Mouse (Mus musculus): ENCODE measurements around the gene Timm23. TPM values are rescaled to one million over a fixed set of nuclear protein-coding genes. Genes with fewer than 3 reads are reported as not detected.
"Not testable (repeated sequence)": the region's sequence is repeated elsewhere in the genome, so short reads cannot be mapped to it uniquely, and the experiment has no call there.

Timm23 gene
- polyA plus RNA-seq, 1 experiment from 2014 or later, result 201 TPM

- no peak for ATAC-seq (ENCODE audit: low FRiP score)
- 88% methylated on average over 6 of the region's 6 CpGs for WGBS
- peaks cover 53% of the 10 kb centered on the region for H3K36me3 ChIP-seq
These were observed 20.8 kb downstream of the Timm23 start for GRCm38 (mm10) chr14:32180861-32181260.

GRCm38 (mm10) chr14:32179393-32180195 is 22.1 kb downstream of the Timm23 start:
- no peak overlapping the region for H3K4me2 ChIP-seq (replicated peaks)
- peaks cover 55% of the 10 kb centered on the region for H3K36me3 ChIP-seq
- no peaks in the 10 kb centered on the region for H3K27me3 ChIP-seq
- no peaks in the 10 kb centered on the region for H3K9me3 ChIP-seq (replicated peaks)
- no peak overlapping the region for H3K9ac ChIP-seq
- WGBS, result 94% methylated on average over 10 of the region's 10 CpGs
- H3K4me1 ChIP-seq, result no peaks in the 10 kb centered on the region
- no peak overlapping the region for H3K27ac ChIP-seq
- no peak for ATAC-seq (ENCODE audit: low FRiP score)
- H3K4me3 ChIP-seq, result no peak overlapping the region

More at GRCm38 (mm10) chr14:32180861-32181260, 20.8 kb downstream of the Timm23 start:
- H3K27ac ChIP-seq, result no peak overlapping the region
- H3K9ac ChIP-seq, result no peak overlapping the region
- H3K9me3 ChIP-seq (replicated peaks), result no peaks in the 10 kb centered on the region
- H3K27me3 ChIP-seq, result no peaks in the 10 kb centered on the region
- H3K4me2 ChIP-seq (replicated peaks), result no peak overlapping the region
- no peaks in the 10 kb centered on the region for H3K4me1 ChIP-seq
- no peak overlapping the region for H3K4me3 ChIP-seq

GRCm38 (mm10) chr14:32176590-32176989 is 25.1 kb downstream of the Timm23 start:
- H3K36me3 ChIP-seq, result peaks cover 49% of the 10 kb centered on the region
- not testable (repeated sequence) for H3K27me3 ChIP-seq; H3K4me1 ChIP-seq; H3K9ac ChIP-seq; H3K4me2 ChIP-seq (replicated peaks); H3K27ac ChIP-seq; ATAC-seq (ENCODE audit: low FRiP score); H3K9me3 ChIP-seq (replicated peaks); H3K4me3 ChIP-seq
- WGBS, result 85% methylated on average over 5 of the region's 5 CpGs

- 93% methylated on average over 2 of the region's 2 CpGs for WGBS
- peaks cover 39% of the 10 kb centered on the region for H3K36me3 ChIP-seq
- no peak for ATAC-seq (ENCODE audit: low FRiP score)
These were observed 26.4 kb downstream of the Timm23 start for GRCm38 (mm10) chr14:32175310-32175709.

GRCm38 (mm10) chr14:32170137-32170536 is 31.6 kb downstream of the Timm23 start:
- Histone ChIP-seq H3K4me3 (no peak overlapping the region), H3K4me1 (peaks cover 9% of the 10 kb centered on the region), H3K9me3 (replicated peaks) (no peaks in the 10 kb centered on the region), H3K27me3 (no peaks in the 10 kb centered on the region), H3K4me2 (replicated peaks) (no peak overlapping the region), H3K9ac (no peak overlapping the region), H3K27ac (no peak overlapping the region), H3K36me3 (peaks cover 20% of the 10 kb centered on the region)
- no peak for ATAC-seq (ENCODE audit: low FRiP score)
- 92% methylated on average over 4 of the region's 4 CpGs for WGBS

More at GRCm38 (mm10) chr14:32175310-32175709, 26.4 kb downstream of the Timm23 start:
- Histone ChIP-seq H3K27me3 (no peaks in the 10 kb centered on the region), H3K4me3 (no peak overlapping the region), H3K27ac (no peak overlapping the region), H3K9ac (no peak overlapping the region), H3K9me3 (replicated peaks) (no peaks in the 10 kb centered on the region), H3K4me1 (no peaks in the 10 kb centered on the region), H3K4me2 (replicated peaks) (no peak overlapping the region)

GRCm38 (mm10) chr14:32168653-32169231 is 33.0 kb downstream of the Timm23 start:
- ATAC-seq (ENCODE audit: low FRiP score), result no peak
- Histone ChIP-seq H3K27me3 (no peaks in the 10 kb centered on the region), H3K4me3 (no peak overlapping the region), H3K4me2 (replicated peaks) (no peak overlapping the region), H3K4me1 (peaks cover 14% of the 10 kb centered on the region), H3K9me3 (replicated peaks) (no peaks in the 10 kb centered on the region), H3K36me3 (peaks cover 11% of the 10 kb centered on the region), H3K9ac (no peak overlapping the region), H3K27ac (no peak overlapping the region)
- 85% methylated on average over 3 of the region's 3 CpGs for WGBS

GRCm38 (mm10) chr14:32167326-32167725 is 34.4 kb downstream of the Timm23 start:
- Histone ChIP-seq H3K27me3 (no peaks in the 10 kb centered on the region), H3K9me3 (replicated peaks) (no peaks in the 10 kb centered on the region), H3K36me3 (no peaks in the 10 kb centered on the region), H3K27ac (no peak overlapping the region), H3K4me2 (replicated peaks) (no peak overlapping the region), H3K9ac (no peak overlapping the region), H3K4me1 (peaks cover 14% of the 10 kb centered on the region), H3K4me3 (no peak overlapping the region)
- 90% methylated on average over 5 of the region's 5 CpGs for WGBS
- no peak for ATAC-seq (ENCODE audit: low FRiP score)

- no peak overlapping the region for H3K27ac ChIP-seq
- no peaks in the 10 kb centered on the region for H3K36me3 ChIP-seq
- WGBS, result 80% methylated on average over 1 of the region's 1 CpGs
- H3K9me3 ChIP-seq (replicated peaks), result no peaks in the 10 kb centered on the region
- no peaks in the 10 kb centered on the region for H3K27me3 ChIP-seq
- H3K4me2 ChIP-seq (replicated peaks), result no peak overlapping the region
- ATAC-seq (ENCODE audit: low FRiP score), result no peak
- no peak overlapping the region for H3K9ac ChIP-seq
- H3K4me1 ChIP-seq, result peaks cover 14% of the 10 kb centered on the region
- no peak overlapping the region for H3K4me3 ChIP-seq
These were observed 34.9 kb downstream of the Timm23 start for GRCm38 (mm10) chr14:32166840-32167239.

GRCm38 (mm10) chr14:32166062-32166441 is 35.6 kb downstream of the Timm23 start:
- ATAC-seq (ENCODE audit: low FRiP score), result no peak
- Histone ChIP-seq H3K4me1 (peaks cover 20% of the 10 kb centered on the region), H3K9me3 (replicated peaks) (no peaks in the 10 kb centered on the region), H3K4me3 (no peak overlapping the region), H3K27ac (no peak overlapping the region), H3K36me3 (no peaks in the 10 kb centered on the region), H3K4me2 (replicated peaks) (peak overlapping the region; percentile 99), H3K9ac (no peak overlapping the region), H3K27me3 (no peaks in the 10 kb centered on the region)
- 82% methylated on average over 2 of the region's 2 CpGs for WGBS

GRCm38 (mm10) chr14:32165278-32166061 is 36.2 kb downstream of the Timm23 start:
- H3K9me3 ChIP-seq (replicated peaks), result no peaks in the 10 kb centered on the region
- H3K27me3 ChIP-seq, result no peaks in the 10 kb centered on the region
- H3K4me2 ChIP-seq (replicated peaks), result peak overlapping the region; percentile 99
- peak overlapping the region; percentile 73 for H3K27ac ChIP-seq
- H3K4me1 ChIP-seq, result peaks cover 25% of the 10 kb centered on the region
- peak; percentile 54; the same call in 1 of the 2 replicates for ATAC-seq (ENCODE audit: low FRiP score)
- H3K36me3 ChIP-seq, result no peaks in the 10 kb centered on the region
- H3K9ac ChIP-seq, result peak overlapping the region; percentile 68
- WGBS, result 2% methylated on average over 33 of the region's 42 CpGs
- H3K4me3 ChIP-seq, result peak overlapping the region; percentile 49

- Histone ChIP-seq H3K36me3 (no peaks in the 10 kb centered on the region), H3K4me1 (peaks cover 28% of the 10 kb centered on the region), H3K9me3 (replicated peaks) (no peaks in the 10 kb centered on the region), H3K9ac (no peak overlapping the region), H3K4me2 (replicated peaks) (no peak overlapping the region), H3K27me3 (no peaks in the 10 kb centered on the region), H3K4me3 (no peak overlapping the region), H3K27ac (no peak overlapping the region)
- ATAC-seq (ENCODE audit: low FRiP score), result no peak
- 84% methylated on average over 8 of the region's 8 CpGs for WGBS
These were observed 37.3 kb downstream of the Timm23 start for GRCm38 (mm10) chr14:32164173-32165051.

Measured in hindbrain, embryonic 12.5 days (tissue).